Mouse (Mus musculus) spleen, postnatal 4 days (tissue): Measurements from ENCODE around the gene Serf2.

Source experiments
- DNase-seq, 2 experiments: peaks; one replicate each; pipeline ENCODE4 v3.0.0; 2022; ENCODE audit warnings: low spot score in 2 of 2

The Serf2 gene

DNA sequence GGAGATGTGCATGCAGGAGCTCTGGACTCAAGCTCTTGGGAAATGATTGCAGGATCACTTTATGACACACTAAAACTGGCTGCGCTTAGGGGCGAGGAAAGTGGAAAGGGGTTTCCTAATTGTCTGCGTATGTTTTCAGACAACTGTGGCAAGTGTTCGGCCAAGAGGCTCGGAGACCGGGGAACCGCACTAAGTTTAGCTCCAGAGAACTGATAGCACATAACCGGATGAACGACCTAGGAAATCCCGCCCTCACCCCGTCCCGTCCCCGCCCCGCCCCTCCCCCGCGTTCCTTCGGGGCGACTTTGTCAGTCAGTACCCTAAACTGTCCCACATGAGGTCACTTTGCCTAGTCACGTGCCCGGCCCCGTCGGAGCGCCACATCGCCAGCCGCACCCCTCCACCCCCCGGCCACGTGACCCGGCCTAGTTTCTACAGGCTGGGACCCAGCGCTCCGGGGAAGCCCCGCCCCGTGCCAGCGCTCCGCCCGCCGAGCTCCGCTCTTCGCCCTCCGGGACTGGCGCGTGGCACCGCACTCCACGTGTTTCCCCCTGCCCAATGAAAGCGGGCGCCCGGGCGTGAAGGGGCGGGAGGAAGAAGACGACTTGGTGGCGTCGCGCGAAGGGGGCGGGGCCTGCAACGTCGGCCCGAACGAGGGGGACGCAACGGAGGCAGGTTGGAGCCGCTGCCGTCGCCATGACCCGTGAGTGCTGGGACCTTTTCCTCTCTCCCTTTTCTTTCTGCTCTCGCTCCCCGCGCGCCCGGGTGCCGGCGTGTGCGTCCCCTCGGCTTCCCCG is at the start of gene Serf2:
Gene Serf2, plus strand, starts transcription at position 457 of the 797 bp plus-strand sequence.
- DNase-seq: peak; percentile 99

DNA sequence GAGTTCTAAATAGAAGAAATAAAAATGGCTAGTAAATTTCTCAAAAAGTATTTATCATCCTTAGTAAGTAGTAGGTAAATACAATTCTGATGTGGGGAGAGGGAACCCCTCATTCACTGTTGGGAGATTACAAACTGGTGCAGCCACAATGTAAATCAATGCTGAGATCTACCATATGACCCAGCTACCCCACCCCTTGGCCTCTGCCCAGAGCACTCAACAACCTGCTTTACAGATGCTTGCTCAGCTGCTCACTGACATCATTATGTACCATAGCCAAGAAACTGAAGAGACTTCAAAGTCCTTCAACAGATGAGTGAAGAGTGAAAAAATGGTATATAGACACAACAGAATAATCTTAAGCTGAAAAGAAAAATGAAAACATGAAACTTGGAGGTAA is 45.7 kb upstream of the Serf2 start:
- DNase-seq: no peak

- peak; percentile 57 to 88 for DNase-seq
Measured at GRCm38 (mm10) chr2:121408160-121408559, 40.8 kb upstream of the Serf2 start.

DNA sequence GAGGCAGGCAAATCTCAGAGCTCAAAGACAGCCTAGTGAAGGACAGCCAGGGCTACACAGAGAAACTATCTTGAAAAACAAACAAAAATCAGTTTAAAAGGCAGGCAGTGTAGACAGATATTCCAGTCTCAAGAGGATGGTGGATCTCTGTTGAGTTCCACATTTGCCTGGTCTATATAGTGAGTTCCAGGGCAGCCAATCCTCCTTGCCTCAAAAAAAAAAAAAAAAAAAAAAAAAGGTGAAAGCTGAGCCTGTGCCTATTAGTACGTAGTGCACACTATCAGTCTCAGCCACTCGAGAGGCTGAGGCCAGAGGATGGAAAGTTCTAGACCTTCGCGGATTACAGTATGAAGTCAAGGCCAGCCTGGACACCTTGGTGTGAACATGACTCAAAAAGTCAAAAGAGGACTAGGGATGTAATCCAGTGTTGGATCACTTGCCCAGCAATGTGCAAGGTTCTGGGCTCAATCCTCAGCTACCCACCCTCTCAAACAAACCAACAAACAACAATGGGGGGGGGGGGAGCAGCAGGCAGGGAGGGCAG is 36.1 kb upstream of the Serf2 start:
- peak in 1 of 2 experiments; percentile 21 for DNase-seq

GRCm38 (mm10) chr2:121413387-121414042 is 35.5 kb upstream of the Serf2 start, which contains the start of the genes Pdia3 and Catsper2:
Gene Pdia3 (plus strand): TSS chr2:121413775.
Gene Catsper2 (minus strand): TSS chr2:121413792.
- peak; percentile 94 to 97 for DNase-seq

DNA sequence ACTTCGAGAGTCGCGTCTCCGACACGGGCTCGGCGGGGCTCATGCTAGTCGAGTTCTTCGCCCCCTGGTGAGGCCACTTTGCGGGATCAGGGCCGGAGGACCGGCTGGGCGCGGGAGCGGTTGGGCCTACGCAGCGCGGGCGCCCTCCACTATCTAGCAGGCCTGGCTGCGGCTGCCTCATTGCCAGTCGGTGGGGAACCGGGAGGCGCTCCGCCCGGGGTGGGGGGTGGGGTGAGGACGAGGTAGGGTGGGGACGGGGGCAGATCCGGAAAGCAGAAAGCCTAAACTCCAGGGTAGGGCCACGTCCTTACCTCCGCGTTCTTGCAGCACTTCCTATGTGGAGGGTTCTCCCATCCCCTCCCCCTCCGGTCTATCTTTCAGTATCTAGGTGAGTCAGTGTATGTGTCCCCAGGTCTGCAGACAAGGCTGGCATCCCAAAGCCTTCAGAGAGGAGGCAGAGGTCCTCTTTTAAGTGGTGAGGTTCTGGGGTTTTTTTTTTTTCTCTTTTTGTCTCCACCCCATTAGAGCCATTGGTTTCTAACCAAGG is 34.8 kb upstream of the Serf2 start:
- no peak for DNase-seq

DNA sequence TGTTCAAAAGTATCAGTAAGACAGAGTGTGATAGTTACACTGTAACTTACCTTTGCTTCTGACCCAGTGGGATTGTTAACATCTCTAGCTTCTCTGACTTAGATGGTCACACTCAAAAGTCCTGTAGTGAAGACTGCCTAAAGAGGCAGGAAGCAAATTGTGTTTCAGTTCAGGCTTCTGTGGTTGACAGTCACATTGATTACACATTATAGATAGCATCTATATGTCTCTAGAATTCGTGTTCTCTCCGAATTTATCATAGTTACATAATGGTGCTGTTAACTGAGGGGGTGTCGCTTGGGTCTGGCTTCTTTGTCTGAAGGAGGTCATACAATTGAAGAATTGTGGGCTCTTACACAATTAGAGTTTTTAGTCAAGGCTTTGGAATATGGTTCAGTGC is 33.9 kb upstream of the Serf2 start:
- DNase-seq: no peak

DNA sequence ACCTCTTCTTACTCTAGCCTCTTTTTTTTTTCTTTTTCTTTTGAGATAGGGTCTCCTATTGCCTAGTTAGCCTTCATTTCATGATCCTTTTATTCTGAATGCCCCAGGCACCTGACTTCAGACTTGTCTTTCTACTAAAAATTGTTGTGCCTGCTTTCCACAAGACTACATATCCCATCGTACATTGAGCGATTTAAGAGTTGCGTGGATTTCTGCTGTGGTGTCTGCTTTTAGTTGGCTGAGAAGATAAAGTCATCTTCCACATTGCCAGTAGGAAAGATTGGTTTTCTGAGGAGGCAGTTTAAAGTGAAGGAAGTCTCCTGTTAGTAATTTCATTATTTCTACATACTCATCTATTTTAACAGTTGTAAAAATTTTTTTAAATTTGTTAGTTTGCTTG is 33.4 kb upstream of the Serf2 start:
- DNase-seq: no peak

- no peak for DNase-seq
Measured at GRCm38 (mm10) chr2:121416356-121416755, 32.6 kb upstream of the Serf2 start.

- DNase-seq: no peak
Measured at GRCm38 (mm10) chr2:121418476-121418875, 30.5 kb upstream of the Serf2 start.

- no peak for DNase-seq
Measured at GRCm38 (mm10) chr2:121423166-121423565, 25.8 kb upstream of the Serf2 start.

- DNase-seq: no peak
Measured at GRCm38 (mm10) chr2:121425890-121426289, 23.1 kb upstream of the Serf2 start.

DNA sequence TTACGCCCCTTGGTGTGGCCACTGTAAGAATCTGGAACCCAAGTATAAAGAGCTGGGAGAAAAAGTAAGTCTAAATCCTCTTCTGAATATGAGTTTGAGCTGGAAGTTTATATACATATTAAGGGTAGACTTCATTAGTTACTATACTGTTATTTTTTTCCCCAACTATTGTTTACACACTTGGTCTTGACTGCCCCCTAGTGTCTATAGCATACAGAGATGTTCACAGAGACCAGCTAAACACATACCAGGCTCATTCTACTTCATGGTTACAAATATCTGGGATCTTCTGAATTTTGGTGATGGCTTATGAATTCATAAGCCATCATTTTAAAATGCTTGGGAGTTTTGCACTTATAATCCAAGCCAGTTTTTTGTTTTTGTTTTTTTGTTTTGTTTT is 14.1 kb upstream of the Serf2 start:
- DNase-seq: no peak

DNA sequence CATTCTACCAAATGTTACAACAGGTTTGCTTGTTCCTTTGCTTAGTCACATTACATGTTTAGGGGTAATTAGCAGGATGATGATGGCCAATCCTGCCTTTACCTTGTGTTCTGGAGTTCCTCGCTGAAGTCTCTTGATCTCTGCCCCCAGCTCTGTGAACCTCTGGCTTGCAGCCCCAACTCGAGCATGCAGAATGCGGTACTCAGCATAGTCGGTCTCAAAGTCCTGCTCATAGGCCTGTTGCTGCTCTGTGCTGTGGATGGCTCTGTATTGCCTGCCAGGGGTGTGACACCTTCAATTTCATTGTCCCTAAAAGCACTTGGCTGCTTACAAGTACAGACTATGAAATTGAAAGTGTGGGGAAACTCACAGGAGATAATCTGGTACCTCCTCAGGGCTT is 9.2 kb upstream of the Serf2 start:
- DNase-seq: no peak

DNA sequence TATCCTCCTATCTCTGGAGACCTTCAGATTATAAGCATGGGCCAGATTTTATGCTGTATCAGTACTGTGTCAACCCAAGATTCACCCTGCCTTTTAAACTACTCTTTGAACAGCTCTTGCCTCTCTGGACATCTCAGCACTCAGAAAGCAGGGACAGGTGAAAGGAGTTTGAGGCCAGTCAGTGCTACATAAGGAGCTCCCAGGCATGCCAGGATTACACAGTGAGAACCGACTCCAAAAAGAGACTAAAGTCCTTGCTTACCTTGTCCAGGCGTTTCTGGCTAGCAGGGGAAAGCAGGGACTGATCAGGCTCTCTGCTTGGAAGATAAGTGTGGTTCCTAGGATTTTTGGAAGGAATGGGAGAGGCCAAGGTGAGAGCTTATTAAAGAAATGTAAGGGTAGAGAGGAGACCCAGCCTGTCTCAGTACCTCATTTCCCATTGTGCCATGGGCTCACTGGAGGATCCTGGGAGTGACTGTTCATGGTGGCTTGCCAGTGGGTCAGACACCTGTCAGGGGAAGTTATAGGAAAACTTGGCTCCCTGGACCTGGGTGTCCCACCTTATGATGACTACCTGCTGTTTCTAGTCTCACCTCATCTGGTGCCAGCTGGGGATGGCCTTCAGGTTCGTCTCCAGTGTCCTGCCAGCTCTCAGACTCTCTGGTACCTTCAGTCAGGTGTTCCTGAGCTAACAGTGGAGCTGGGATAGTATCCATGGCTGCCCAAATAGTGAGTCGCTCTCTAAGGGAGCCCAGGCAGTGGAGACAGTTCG is 8.0 kb upstream of the Serf2 start:
- DNase-seq: no peak

DNA sequence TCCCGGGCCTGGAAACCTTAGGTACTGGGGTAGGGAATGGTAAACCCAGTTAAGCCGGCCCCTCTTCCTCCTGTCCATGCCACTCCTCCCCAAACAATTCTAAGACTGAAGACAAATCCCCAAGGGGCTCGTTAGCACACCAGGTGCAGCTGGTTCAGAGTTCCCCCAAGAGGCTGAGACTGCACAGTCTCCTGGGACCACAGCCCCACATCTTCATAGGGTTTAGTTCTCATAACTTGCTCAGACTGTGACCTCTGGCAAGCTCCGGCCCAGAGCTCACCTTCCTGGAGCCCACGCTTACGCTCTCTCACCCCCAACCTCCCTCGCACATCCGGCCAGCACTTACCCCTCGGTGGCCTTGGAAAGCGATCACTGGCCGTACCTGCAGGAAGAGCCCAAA is 7.2 kb upstream of the Serf2 start:
- peak; percentile 58 to 68 for DNase-seq

- peak; percentile 81 to 89 for DNase-seq
Measured at GRCm38 (mm10) chr2:121442259-121443067, 6.5 kb upstream of the Serf2 start.

GRCm38 (mm10) chr2:121443068-121443349 is 6.0 kb upstream of the Serf2 start:
- no peak for DNase-seq

DNA sequence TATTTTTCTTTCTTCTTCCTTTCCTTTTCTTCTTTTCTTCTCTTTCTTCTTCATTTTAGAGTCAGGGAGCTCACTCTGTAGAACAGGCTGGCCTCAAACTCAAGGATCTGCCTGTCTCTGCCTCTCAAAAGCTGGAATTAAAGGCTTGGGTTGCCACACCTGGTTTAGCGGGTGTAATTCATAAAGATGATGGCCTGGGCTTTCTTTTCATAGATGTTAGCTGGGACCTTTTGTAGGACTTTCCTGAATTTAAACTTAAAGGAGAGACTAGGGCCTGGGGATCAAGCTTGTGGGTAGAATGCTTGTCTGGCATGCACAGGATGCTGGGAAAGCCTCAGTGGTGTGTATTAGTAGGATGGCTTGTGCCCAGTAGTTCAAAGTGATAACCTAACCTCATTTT is 4.8 kb upstream of the Serf2 start, which contains the start of gene Ell3:
Gene Ell3, minus strand, starts transcription at position 101 of the 400 bp plus-strand sequence.
- no peak for DNase-seq

- DNase-seq: no peak
Measured at GRCm38 (mm10) chr2:121445117-121445516, 3.9 kb upstream of the Serf2 start.

GRCm38 (mm10) chr2:121446506-121446905 is 2.5 kb upstream of the Serf2 start:
- no peak for DNase-seq
